Mouse (Mus musculus) lung, embryonic 14.5 days (tissue): ENCODE measurements around the gene Srgap3. TPM values are rescaled to one million over a fixed set of nuclear protein-coding genes. Genes with fewer than 3 reads are reported as not detected.
A peak's percentile ranks its signal among the peaks of the same experiment; 100 is the strongest.

Experiments used
- ATAC-seq: fragments of 200-750 bp; cut with Nextera tagmentation; 2 replicates; pipeline ENCODE4 v1.8.0; 2017; ENCODE audit warnings: mild to moderate bottlenecking, moderate TSS enrichment, moderate library complexity; ENCODE audit not compliant: insufficient read depth
- DNase-seq: peaks from one replicate; pipeline ENCODE4 v3.0.0-alpha.2; 2015
- H3K27ac ChIP-seq: fragments of 300-500 bp; sonication (generic); 2 replicates; pipeline ENCODE4 v1.5.1; 2014; ENCODE audit warnings: low read depth, mild to moderate bottlenecking, moderate library complexity
- H3K27me3 ChIP-seq: fragments of 300-500 bp; sonication (generic); 2 replicates; pipeline ENCODE4 v1.6.1; 2014; ENCODE audit warnings: low read length, control low read depth; ENCODE audit not compliant: insufficient read depth
- H3K36me3 ChIP-seq: fragments of 300-500 bp; sonication (generic); 2 replicates; pipeline ENCODE4 v1.6.1; 2014; ENCODE audit warnings: control low read depth; ENCODE audit not compliant: insufficient read depth
- H3K4me1 ChIP-seq: fragments of 300-500 bp; sonication (generic); 2 replicates; pipeline ENCODE4 v1.6.1; 2014; ENCODE audit warnings: antibody characterized with exemption, control low read depth; ENCODE audit not compliant: insufficient read depth
- H3K4me2 ChIP-seq: fragments of 300-500 bp; sonication (generic); 2 replicates; pipeline ENCODE4 v1.6.1; 2014; ENCODE audit warnings: mild to moderate bottlenecking
- H3K4me3 ChIP-seq: fragments of 300-500 bp; sonication (generic); 2 replicates; pipeline ENCODE4 v1.5.1; 2014; ENCODE audit warnings: low read depth, low read length
- H3K9ac ChIP-seq: fragments of 300-500 bp; sonication (generic); 2 replicates; pipeline ENCODE4 v1.6.1; 2014
- H3K9me3 ChIP-seq: fragments of 300-500 bp; sonication (generic); 2 replicates; pipeline ENCODE4 v1.6.1; 2016; ENCODE audit warnings: low read depth, low read length, control low read depth
- CTCF ChIP-seq: IDR thresholded peaks from 2 replicates; pipeline ENCODE4 v1.5.1; 2016; ENCODE audit warnings: antibody characterized with exemption, low read depth
- WGBS: fragments of 180-500 bp; shearing (Covaris S2); extraction: QIAGEN DNeasy Blood & Tissue Kit; methylation state at CpG from one replicate; pipeline ENCODE4 v1.1.7; 2014; 5-methylcytosine and 5-hydroxymethylcytosine counted together
- polyA plus RNA-seq: library from polyadenylated mRNA; unstranded; fragments of >200 nt; fragmentation: Nextera tagmentation; extraction: Ambion mirVana; gene quantifications from 2 replicates; pipeline ENCODE4 v1.2.1, GENCODE M21; 2014

The Srgap3 gene
- polyA plus RNA-seq, 1 experiment from 2014 or later = 5.5 TPM

GRCm38 (mm10) chr6:112907887-112908584 is 39.0 kb downstream of the Srgap3 start:
- WGBS = 56% methylated on average over 8 of the region's 8 CpGs
- H3K27ac ChIP-seq = no peak overlapping the region
- H3K27me3 ChIP-seq = no peaks in the 10 kb centered on the region
- no peak overlapping the region for H3K4me3 ChIP-seq
- H3K4me1 ChIP-seq = no peaks in the 10 kb centered on the region
- TF ChIP-seq CTCF = no peak
- no peaks in the 10 kb centered on the region for H3K36me3 ChIP-seq
- no peak overlapping the region for H3K4me2 ChIP-seq
- no peak overlapping the region for H3K9ac ChIP-seq
- H3K9me3 ChIP-seq = no peaks in the 10 kb centered on the region
- ATAC-seq = no peak
- no peak for DNase-seq

DNA sequence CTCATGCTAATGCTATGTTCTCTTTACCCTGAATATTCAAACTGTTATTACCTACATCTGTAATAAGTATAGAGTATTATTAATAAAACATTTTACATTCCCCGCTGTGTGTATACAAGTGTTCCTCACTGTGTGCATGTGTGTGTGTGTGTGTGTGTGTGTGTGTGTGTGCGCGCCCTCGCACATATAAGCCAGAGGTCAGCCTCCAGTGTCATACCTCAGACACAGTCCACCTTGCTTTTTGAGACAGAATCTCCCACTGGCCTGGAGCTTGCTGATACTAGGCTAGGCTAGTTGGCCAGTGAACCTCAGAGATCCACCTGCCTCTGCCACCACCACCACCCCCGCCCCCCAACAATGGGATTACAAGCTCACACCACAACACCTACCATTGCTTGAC is 43.3 kb downstream of the Srgap3 start:
- H3K27ac ChIP-seq = no peak overlapping the region
- ATAC-seq (no peak), DNase-seq (no peak)
- H3K36me3 ChIP-seq = no peaks in the 10 kb centered on the region
- no peaks in the 10 kb centered on the region for H3K27me3 ChIP-seq
- TF ChIP-seq CTCF = no peak
- 91% methylated on average over 5 of the region's 5 CpGs for WGBS
- H3K4me1 ChIP-seq = no peaks in the 10 kb centered on the region
- H3K9me3 ChIP-seq = no peaks in the 10 kb centered on the region
- H3K4me3 ChIP-seq = no peak overlapping the region
- H3K9ac ChIP-seq = no peak overlapping the region
- H3K4me2 ChIP-seq = no peak overlapping the region

GRCm38 (mm10) chr6:112903226-112903625 is 43.8 kb downstream of the Srgap3 start:
- peak overlapping the region; percentile 27; the same call in 1 of the 2 replicates for H3K4me2 ChIP-seq
- H3K36me3 ChIP-seq = no peaks in the 10 kb centered on the region
- WGBS = 17% methylated on average over 7 of the region's 7 CpGs
- H3K4me3 ChIP-seq = no peak overlapping the region
- no peaks in the 10 kb centered on the region for H3K4me1 ChIP-seq
- DNase-seq (peak; percentile 33), ATAC-seq (peak; percentile 47)
- no peaks in the 10 kb centered on the region for H3K9me3 ChIP-seq
- no peak for TF ChIP-seq CTCF
- no peaks in the 10 kb centered on the region for H3K27me3 ChIP-seq
- H3K9ac ChIP-seq = no peak overlapping the region
- peak overlapping the region; percentile 15; the same call in 1 of the 2 replicates for H3K27ac ChIP-seq

GRCm38 (mm10) chr6:112902791-112903190 is 44.3 kb downstream of the Srgap3 start:
- H3K4me2 ChIP-seq = peak overlapping the region; percentile 27; the same call in 1 of the 2 replicates
- peak; percentile 55 for DNase-seq
- 14% methylated on average over 4 of the region's 4 CpGs for whole genome bisulfite sequencing
- no peaks in the 10 kb centered on the region for H3K27me3 ChIP-seq
- H3K27ac ChIP-seq = no peak overlapping the region
- no peaks in the 10 kb centered on the region for H3K36me3 ChIP-seq
- no peak overlapping the region for H3K4me3 ChIP-seq
- no peaks in the 10 kb centered on the region for H3K4me1 ChIP-seq
- no peaks in the 10 kb centered on the region for H3K9me3 ChIP-seq
- H3K9ac ChIP-seq = no peak overlapping the region
- TF ChIP-seq CTCF = no peak
- peak; percentile 64 for ATAC-seq

- Histone ChIP-seq H3K4me3 (no peak overlapping the region), H3K4me2 (no peak overlapping the region), H3K36me3 (no peaks in the 10 kb centered on the region), H3K4me1 (no peaks in the 10 kb centered on the region), H3K9me3 (no peaks in the 10 kb centered on the region), H3K9ac (no peak overlapping the region), H3K27me3 (no peaks in the 10 kb centered on the region), H3K27ac (no peak overlapping the region)
- no peak for DNase-seq
- no peak for ATAC-seq
- 89% methylated on average over 6 of the region's 6 CpGs for WGBS
- TF ChIP-seq CTCF = no peak
Observed at GRCm38 (mm10) chr6:112900306-112900705, 46.8 kb downstream of the Srgap3 start.

DNA sequence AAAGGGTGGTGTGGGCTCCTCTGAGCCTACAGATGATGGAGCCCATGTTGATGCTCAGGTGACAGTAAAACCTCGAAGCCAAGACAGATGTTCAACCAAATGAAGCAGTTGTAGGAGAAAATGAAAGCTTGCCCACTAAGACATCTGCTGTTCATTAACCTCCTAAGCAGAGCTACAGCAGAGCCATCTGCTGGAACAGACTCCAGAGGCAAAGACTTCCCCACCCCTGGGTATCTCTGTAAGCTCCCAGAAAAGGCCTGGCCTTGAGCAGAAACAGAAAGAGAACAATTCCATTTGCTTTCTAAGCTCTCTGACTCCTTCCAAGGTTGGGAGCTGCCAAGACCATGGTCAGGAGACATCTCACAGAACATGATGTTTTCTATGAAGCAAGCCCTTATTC is 47.4 kb downstream of the Srgap3 start:
- no peak for TF ChIP-seq CTCF
- Histone ChIP-seq H3K9ac (no peak overlapping the region), H3K36me3 (no peaks in the 10 kb centered on the region), H3K27me3 (no peaks in the 10 kb centered on the region), H3K4me1 (no peaks in the 10 kb centered on the region), H3K9me3 (no peaks in the 10 kb centered on the region), H3K27ac (no peak overlapping the region), H3K4me2 (no peak overlapping the region), H3K4me3 (no peak overlapping the region)
- 40% methylated on average over 1 of the region's 1 CpGs for WGBS
- DNase-seq (no peak), ATAC-seq (no peak)

- Histone ChIP-seq H3K4me2 (no peak overlapping the region), H3K4me3 (no peak overlapping the region), H3K27me3 (no peaks in the 10 kb centered on the region), H3K36me3 (no peaks in the 10 kb centered on the region), H3K9me3 (no peaks in the 10 kb centered on the region), H3K4me1 (no peaks in the 10 kb centered on the region), H3K27ac (no peak overlapping the region), H3K9ac (no peak overlapping the region)
- WGBS = 56% methylated on average over 5 of the region's 5 CpGs
- no peak for TF ChIP-seq CTCF
- ATAC-seq = no peak
- no peak for DNase-seq
Observed at GRCm38 (mm10) chr6:112899276-112899675, 47.8 kb downstream of the Srgap3 start.
